Mouse (Mus musculus) limb, embryonic 15.5 days (tissue): ENCODE data around the gene Cdh15. TPM values are rescaled to one million over a fixed set of nuclear protein-coding genes. Genes with fewer than 3 reads are reported as not detected.

ENCODE experiments used
- ATAC-seq: fragments of 200-750 bp; cut with Nextera tagmentation; 2 replicates; pipeline ENCODE4 v1.8.0; 2017; ENCODE audit warnings: low read depth, moderate TSS enrichment; ENCODE audit not compliant: insufficient number of reproducible peaks, low FRiP score, low TSS enrichment
- H3K27ac ChIP-seq: fragments of 300-500 bp; sonication (generic); 2 replicates; pipeline ENCODE4 v1.5.1; 2015; ENCODE audit warnings: moderate library complexity, mild to moderate bottlenecking, inconsistent platforms
- H3K27me3 ChIP-seq: fragments of 300-500 bp; sonication (generic); 2 replicates; pipeline ENCODE4 v1.6.1; 2015; ENCODE audit warnings: inconsistent platforms
- H3K36me3 ChIP-seq: fragments of 300-500 bp; sonication (generic); 2 replicates; pipeline ENCODE4 v1.6.1; 2015; ENCODE audit warnings: inconsistent platforms
- H3K4me1 ChIP-seq: fragments of 300-500 bp; sonication (generic); 2 replicates; pipeline ENCODE4 v1.6.1; 2015; ENCODE audit warnings: inconsistent platforms
- H3K4me2 ChIP-seq: fragments of 300-500 bp; sonication (generic); 2 replicates; pipeline ENCODE4 v1.6.1; 2015; ENCODE audit warnings: mild to moderate bottlenecking, inconsistent platforms
- H3K4me3 ChIP-seq: fragments of 300-500 bp; sonication (generic); 2 replicates; pipeline ENCODE4 v1.5.1; 2015; ENCODE audit warnings: mild to moderate bottlenecking, inconsistent platforms
- H3K9ac ChIP-seq: fragments of 300-500 bp; sonication (generic); 2 replicates; pipeline ENCODE4 v1.6.1; 2015; ENCODE audit warnings: inconsistent platforms
- H3K9me3 ChIP-seq: fragments of 300-500 bp; sonication (generic); 2 replicates; pipeline ENCODE4 v1.6.1; 2016; ENCODE audit warnings: inconsistent platforms
- WGBS: fragments of 180-500 bp; shearing (Covaris S2); methylation state at CpG from one replicate; pipeline ENCODE4 v1.1.7; 2015; 5-methylcytosine and 5-hydroxymethylcytosine counted together
- polyA plus RNA-seq: library from polyadenylated mRNA; unstranded; fragments of >200 nt; fragmentation: Nextera tagmentation; extraction: Ambion mirVana; gene quantifications from 2 replicates; pipeline ENCODE4 v1.2.1, GENCODE M21; 2015

Cdh15 gene
- polyA plus RNA-seq, 1 experiment from 2014 or later = 16.5 TPM

GRCm38 (mm10) chr8:122845662-122846061, 2.1 kb upstream of the Cdh15 start:
- Histone ChIP-seq H3K27ac (no peak overlapping the region), H3K4me1 (peaks cover 15% of the 10 kb centered on the region; the same call in 1 of the 2 replicates)
- 71% methylated on average over 4 of the region's 4 CpGs for WGBS

GRCm38 (mm10) chr8:122849152-122849910, 1.6 kb downstream of the Cdh15 start:
- Histone ChIP-seq H3K4me2 (0 out of 2 replicates have a peak overlapping the region, but pooled peaks have one; percentile 5), H3K9me3 (no peaks in the 10 kb centered on the region), H3K9ac (no peak overlapping the region), H3K27me3 (0 out of 2 replicates have a peak, but pooled peaks cover 8% of the 10 kb centered on the region), H3K36me3 (no peaks in the 10 kb centered on the region), H3K4me1 (peaks cover 35% of the 10 kb centered on the region), H3K27ac (peak overlapping the region; percentile 61), H3K4me3 (peak overlapping the region; percentile 31)
- WGBS = 50% methylated on average over 11 of the region's 11 CpGs
- no peak for ATAC-seq

More at GRCm38 (mm10) chr8:122845662-122846061, 2.1 kb upstream of the Cdh15 start:
- H3K36me3 ChIP-seq = no peaks in the 10 kb centered on the region
- no peak overlapping the region for H3K4me3 ChIP-seq
- 0 out of 2 replicates have a peak, but pooled peaks cover 8% of the 10 kb centered on the region for H3K27me3 ChIP-seq
- no peak overlapping the region for H3K4me2 ChIP-seq
- ATAC-seq = no peak
- no peaks in the 10 kb centered on the region for H3K9me3 ChIP-seq
- no peak overlapping the region for H3K9ac ChIP-seq

- Histone ChIP-seq H3K27ac (peak overlapping the region; percentile 43; the same call in 1 of the 2 replicates), H3K36me3 (no peaks in the 10 kb centered on the region), H3K9ac (no peak overlapping the region), H3K27me3 (0 out of 2 replicates have a peak, but pooled peaks cover 8% of the 10 kb centered on the region), H3K4me3 (no peak overlapping the region), H3K9me3 (no peaks in the 10 kb centered on the region), H3K4me2 (no peak overlapping the region), H3K4me1 (peaks cover 35% of the 10 kb centered on the region)
- ATAC-seq = peak; percentile 53; the same call in 1 of the 2 replicates
- WGBS = 56% methylated on average over 3 of the region's 3 CpGs
These were observed 3.0 kb downstream of the Cdh15 start for GRCm38 (mm10) chr8:122850641-122851240.

GRCm38 (mm10) chr8:122851692-122852545, 4.2 kb downstream of the Cdh15 start:
- ATAC-seq = no peak
- peaks cover 35% of the 10 kb centered on the region for H3K4me1 ChIP-seq
- H3K4me2 ChIP-seq = 0 out of 2 replicates have a peak overlapping the region, but pooled peaks have one; percentile 3
- 79% methylated on average over 12 of the region's 12 CpGs for WGBS
- no peak overlapping the region for H3K27ac ChIP-seq
- 0 out of 2 replicates have a peak, but pooled peaks cover 8% of the 10 kb centered on the region for H3K27me3 ChIP-seq
- H3K4me3 ChIP-seq = no peak overlapping the region
- H3K9ac ChIP-seq = no peak overlapping the region
- no peaks in the 10 kb centered on the region for H3K9me3 ChIP-seq
- H3K36me3 ChIP-seq = no peaks in the 10 kb centered on the region

- Histone ChIP-seq H3K4me2 (no peak overlapping the region), H3K27me3 (0 out of 2 replicates have a peak, but pooled peaks cover 8% of the 10 kb centered on the region), H3K4me3 (no peak overlapping the region), H3K36me3 (no peaks in the 10 kb centered on the region), H3K9ac (no peak overlapping the region), H3K4me1 (peaks cover 35% of the 10 kb centered on the region), H3K9me3 (no peaks in the 10 kb centered on the region), H3K27ac (no peak overlapping the region)
- no peak for ATAC-seq
- whole genome bisulfite sequencing = 62% methylated on average over 1 of the region's 1 CpGs
These were observed 4.8 kb downstream of the Cdh15 start for GRCm38 (mm10) chr8:122852546-122852905.

GRCm38 (mm10) chr8:122853340-122853771, 5.6 kb downstream of the Cdh15 start:
- Histone ChIP-seq H3K27me3 (0 out of 2 replicates have a peak, but pooled peaks cover 7% of the 10 kb centered on the region), H3K9ac (no peak overlapping the region), H3K4me2 (no peak overlapping the region), H3K27ac (0 out of 2 replicates have a peak overlapping the region, but pooled peaks have one; percentile 17), H3K9me3 (no peaks in the 10 kb centered on the region), H3K4me1 (peaks cover 29% of the 10 kb centered on the region), H3K36me3 (no peaks in the 10 kb centered on the region), H3K4me3 (no peak overlapping the region)
- WGBS = 32% methylated on average over 11 of the region's 11 CpGs
- ATAC-seq = no peak

GRCm38 (mm10) chr8:122854388-122854787, 6.6 kb downstream of the Cdh15 start:
- no peak overlapping the region for H3K27ac ChIP-seq
- no peak for ATAC-seq

GRCm38 (mm10) chr8:122855123-122855522, 7.4 kb downstream of the Cdh15 start:
- H3K27ac ChIP-seq = no peak overlapping the region
- no peak for ATAC-seq
- H3K4me3 ChIP-seq = no peak overlapping the region
- WGBS = 70% methylated on average over 4 of the region's 4 CpGs
- peaks cover 21% of the 10 kb centered on the region for H3K4me1 ChIP-seq
- H3K4me2 ChIP-seq = no peak overlapping the region
- no peaks in the 10 kb centered on the region for H3K9me3 ChIP-seq
- no peak overlapping the region for H3K9ac ChIP-seq
- H3K36me3 ChIP-seq = no peaks in the 10 kb centered on the region
- H3K27me3 ChIP-seq = no peaks in the 10 kb centered on the region

More at GRCm38 (mm10) chr8:122854388-122854787, 6.6 kb downstream of the Cdh15 start:
- Histone ChIP-seq H3K9ac (no peak overlapping the region), H3K4me3 (no peak overlapping the region), H3K4me2 (no peak overlapping the region), H3K9me3 (no peaks in the 10 kb centered on the region), H3K27me3 (no peaks in the 10 kb centered on the region), H3K4me1 (peaks cover 24% of the 10 kb centered on the region), H3K36me3 (no peaks in the 10 kb centered on the region)
- 72% methylated on average over 7 of the region's 7 CpGs for WGBS

- no peaks in the 10 kb centered on the region for H3K9me3 ChIP-seq
- 82% methylated on average over 8 of the region's 8 CpGs for WGBS
- peaks cover 18% of the 10 kb centered on the region for H3K4me1 ChIP-seq
- H3K36me3 ChIP-seq = no peaks in the 10 kb centered on the region
- H3K27ac ChIP-seq = no peak overlapping the region
- H3K9ac ChIP-seq = no peak overlapping the region
- H3K4me3 ChIP-seq = no peak overlapping the region
- H3K4me2 ChIP-seq = no peak overlapping the region
- H3K27me3 ChIP-seq = no peaks in the 10 kb centered on the region
- ATAC-seq = no peak
These were observed 8.5 kb downstream of the Cdh15 start for GRCm38 (mm10) chr8:122856288-122856687.

GRCm38 (mm10) chr8:122859843-122860242, 12.1 kb downstream of the Cdh15 start:
- ATAC-seq = no peak
- H3K27me3 ChIP-seq = no peaks in the 10 kb centered on the region
- H3K9me3 ChIP-seq = no peaks in the 10 kb centered on the region
- WGBS = 58% methylated on average over 13 of the region's 13 CpGs
- no peak overlapping the region for H3K4me2 ChIP-seq
- H3K36me3 ChIP-seq = no peaks in the 10 kb centered on the region
- H3K9ac ChIP-seq = no peak overlapping the region
- H3K4me3 ChIP-seq = no peak overlapping the region
- no peaks in the 10 kb centered on the region for H3K4me1 ChIP-seq
- no peak overlapping the region for H3K27ac ChIP-seq

- Histone ChIP-seq H3K36me3 (no peaks in the 10 kb centered on the region), H3K27me3 (no peaks in the 10 kb centered on the region), H3K9me3 (no peaks in the 10 kb centered on the region), H3K4me3 (peak overlapping the region; percentile 19), H3K4me1 (peaks cover 3% of the 10 kb centered on the region; the same call in 1 of the 2 replicates), H3K9ac (no peak overlapping the region), H3K4me2 (peak overlapping the region; percentile 42), H3K27ac (no peak overlapping the region)
- WGBS = 57% methylated on average over 26 of the region's 26 CpGs
- ATAC-seq = no peak
These were observed 17.0 kb downstream of the Cdh15 start for GRCm38 (mm10) chr8:122864719-122865129.
